Mouse (Mus musculus): Measurements from ENCODE around the gene Camkv. TPM values are rescaled to one million over a fixed set of nuclear protein-coding genes. Genes with fewer than 3 reads are reported as not detected.

The Camkv gene
- polyA plus RNA-seq, 1 experiment = 459 TPM

GRCm38 (mm10) chr9:107968531-107968930, 33.1 kb downstream of the Camkv start:
- H3K27ac ChIP-seq (ENCODE audit: insufficient read depth, low read length) = no peak overlapping the region
- H3K4me1 ChIP-seq (ENCODE audit: control insufficient read depth, insufficient read depth, low read length) = no peaks in the 10 kb centered on the region
- no peak overlapping the region for H3K4me3 ChIP-seq (ENCODE audit: insufficient read depth, low read length)
- TF ChIP-seq CTCF (IDR thresholded peaks at IDR 0.05; ENCODE audit: extremely low read depth, insufficient read depth, low read length) (no peak), POLR2A (IDR thresholded peaks at IDR 0.05; ENCODE audit: extremely low read depth, insufficient read depth, low read length) (no peak)

GRCm38 (mm10) chr9:107970311-107970710, 34.8 kb downstream of the Camkv start:
- TF ChIP-seq POLR2A (IDR thresholded peaks at IDR 0.05; ENCODE audit: extremely low read depth, insufficient read depth, low read length) (no peak), CTCF (IDR thresholded peaks at IDR 0.05; ENCODE audit: extremely low read depth, insufficient read depth, low read length) (no peak)
- Histone ChIP-seq H3K4me3 (ENCODE audit: insufficient read depth, low read length) (no peak overlapping the region), H3K4me1 (ENCODE audit: control insufficient read depth, insufficient read depth, low read length) (no peaks in the 10 kb centered on the region), H3K27ac (ENCODE audit: insufficient read depth, low read length) (no peak overlapping the region)

GRCm38 (mm10) chr9:107971690-107972541, 36.4 kb downstream of the Camkv start:
- Histone ChIP-seq H3K27ac (ENCODE audit: insufficient read depth, low read length) (no peak overlapping the region), H3K4me1 (ENCODE audit: control insufficient read depth, insufficient read depth, low read length) (no peaks in the 10 kb centered on the region), H3K4me3 (ENCODE audit: insufficient read depth, low read length) (no peak overlapping the region)
- TF ChIP-seq CTCF (IDR thresholded peaks at IDR 0.05; ENCODE audit: extremely low read depth, insufficient read depth, low read length) (no peak), POLR2A (IDR thresholded peaks at IDR 0.05; ENCODE audit: extremely low read depth, insufficient read depth, low read length) (no peak)

- Histone ChIP-seq H3K4me1 (ENCODE audit: control insufficient read depth, insufficient read depth, low read length) (no peaks in the 10 kb centered on the region), H3K4me3 (ENCODE audit: insufficient read depth, low read length) (no peak overlapping the region), H3K27ac (ENCODE audit: insufficient read depth, low read length) (no peak overlapping the region)
- no peak for TF ChIP-seq POLR2A (IDR thresholded peaks at IDR 0.05; ENCODE audit: extremely low read depth, insufficient read depth, low read length)
- TF ChIP-seq CTCF (IDR thresholded peaks at IDR 0.05; ENCODE audit: extremely low read depth, insufficient read depth, low read length) = no peak
These were observed 39.2 kb downstream of the Camkv start for GRCm38 (mm10) chr9:107974491-107975171.

GRCm38 (mm10) chr9:107975399-107976386, 40.2 kb downstream of the Camkv start, which contains the start of gene Uba7:
Gene Uba7 (plus strand): TSS chr9:107975505.
- no peak for TF ChIP-seq CTCF (IDR thresholded peaks at IDR 0.05; ENCODE audit: extremely low read depth, insufficient read depth, low read length)
- no peak for TF ChIP-seq POLR2A (IDR thresholded peaks at IDR 0.05; ENCODE audit: extremely low read depth, insufficient read depth, low read length)
- no peak within 1 kb of the TSS; the same call in 1 of the 2 replicates for H3K27ac ChIP-seq (ENCODE audit: insufficient read depth, low read length)
- no peaks in the 10 kb centered on the region for H3K4me1 ChIP-seq (ENCODE audit: control insufficient read depth, insufficient read depth, low read length)
- no peak within 1 kb of the TSS; the same call in 1 of the 2 replicates for H3K4me3 ChIP-seq (ENCODE audit: insufficient read depth, low read length)

GRCm38 (mm10) chr9:107978815-107979214, 43.3 kb downstream of the Camkv start:
- Histone ChIP-seq H3K4me3 (ENCODE audit: insufficient read depth, low read length) (no peak overlapping the region), H3K27ac (ENCODE audit: insufficient read depth, low read length) (no peak overlapping the region), H3K4me1 (ENCODE audit: control insufficient read depth, insufficient read depth, low read length) (peaks cover 8% of the 10 kb centered on the region)
- no peak for TF ChIP-seq POLR2A (IDR thresholded peaks at IDR 0.05; ENCODE audit: extremely low read depth, insufficient read depth, low read length)
- no peak for TF ChIP-seq CTCF (IDR thresholded peaks at IDR 0.05; ENCODE audit: extremely low read depth, insufficient read depth, low read length)

GRCm38 (mm10) chr9:107981684-107982605, 46.5 kb downstream of the Camkv start:
- Histone ChIP-seq H3K4me1 (ENCODE audit: control insufficient read depth, insufficient read depth, low read length) (peaks cover 8% of the 10 kb centered on the region), H3K27ac (ENCODE audit: insufficient read depth, low read length) (peak overlapping the region; percentile 93), H3K4me3 (ENCODE audit: insufficient read depth, low read length) (no peak overlapping the region)
- no peak for TF ChIP-seq POLR2A (IDR thresholded peaks at IDR 0.05; ENCODE audit: extremely low read depth, insufficient read depth, low read length)
- TF ChIP-seq CTCF (IDR thresholded peaks at IDR 0.05; ENCODE audit: extremely low read depth, insufficient read depth, low read length) = no peak

- Histone ChIP-seq H3K4me1 (ENCODE audit: control insufficient read depth, insufficient read depth, low read length) (peaks cover 8% of the 10 kb centered on the region), H3K4me3 (ENCODE audit: insufficient read depth, low read length) (0 out of 2 replicates have a peak within 1 kb of the TSS, but pooled peaks have one; percentile 16), H3K27ac (ENCODE audit: insufficient read depth, low read length) (peak within 1 kb of the TSS; percentile 97)
- TF ChIP-seq POLR2A (IDR thresholded peaks at IDR 0.05; ENCODE audit: extremely low read depth, insufficient read depth, low read length) = no peak
- TF ChIP-seq CTCF (IDR thresholded peaks at IDR 0.05; ENCODE audit: extremely low read depth, insufficient read depth, low read length) = no peak
These were observed 47.3 kb downstream of the Camkv start, which contains the start of gene Gm20661 for GRCm38 (mm10) chr9:107982681-107983346. Gene Gm20661 (plus strand): TSS chr9:107983058.
